Mouse (Mus musculus): ENCODE measurements around the gene Spred3.

- TF ChIP-seq CTCF (IDR thresholded peaks at IDR 0.05; ENCODE audit: low read depth, low read length) (no peak), POLR2A (IDR thresholded peaks at IDR 0.05; ENCODE audit: extremely low read depth, insufficient read depth, low read length) (no peak)
Measured at GRCm38 (mm10) chr7:29122821-29123220, 47.4 kb downstream of the Spred3 start.

All from liver, adult 2 months (tissue).